Mouse (Mus musculus) embryo, embryonic 11.5 days (tissue): Measurements from ENCODE around the gene Psmd14.

Source experiments
- DNase-seq: peaks from one replicate; pipeline ENCODE4 v3.0.0-alpha.2; 2012; ENCODE audit warnings: low read depth, low spot score

Psmd14 gene

DNA sequence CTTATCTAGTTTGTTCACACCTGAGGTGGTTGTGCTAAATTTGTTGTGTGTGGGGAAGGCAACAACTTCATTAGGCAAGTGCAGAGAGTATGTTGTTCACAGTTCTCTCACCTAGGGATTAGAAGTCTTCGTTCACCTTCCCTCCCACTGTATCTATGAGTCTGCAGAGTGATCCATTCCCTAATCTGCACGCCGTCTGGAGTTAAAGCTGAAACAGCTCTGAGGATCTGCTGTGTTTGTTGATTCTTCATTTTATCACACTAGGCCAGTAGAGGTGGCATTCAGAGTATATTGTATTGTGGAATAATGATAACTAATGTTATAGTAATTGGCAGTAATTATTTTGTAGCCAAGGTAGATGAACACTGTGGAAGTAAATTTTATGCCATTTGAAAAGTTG is 48.5 kb downstream of the Psmd14 start:
- no peak for DNase-seq

DNA sequence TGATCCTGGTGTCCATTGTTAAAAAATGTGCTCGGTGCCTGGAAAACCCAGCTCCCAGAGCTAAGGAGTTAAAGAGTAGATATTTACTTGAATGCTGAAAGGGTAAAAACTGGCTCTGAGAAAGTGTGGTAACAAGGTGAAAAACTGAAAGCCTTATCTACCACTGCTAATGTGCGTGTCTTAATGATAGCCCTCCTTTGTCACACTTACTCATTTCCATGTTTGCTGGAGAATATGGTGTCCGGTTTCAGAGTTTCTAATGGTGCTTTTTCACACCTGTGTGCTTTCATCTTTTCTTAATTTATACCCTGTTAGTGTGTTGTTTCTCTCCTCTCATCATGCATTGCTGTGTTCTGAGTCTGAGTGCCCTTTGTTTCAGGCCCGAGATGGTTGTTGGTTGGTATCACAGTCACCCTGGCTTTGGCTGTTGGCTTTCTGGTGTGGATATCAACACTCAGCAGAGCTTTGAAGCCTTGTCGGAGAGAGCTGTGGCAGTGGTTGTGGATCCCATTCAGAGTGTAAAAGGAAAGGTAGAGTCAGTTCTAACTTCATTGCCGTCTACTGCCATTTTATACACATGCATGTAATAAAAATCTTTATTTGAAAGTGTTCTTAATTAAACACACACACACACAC is 53.1 kb downstream of the Psmd14 start:
- DNase-seq, result no peak

DNA sequence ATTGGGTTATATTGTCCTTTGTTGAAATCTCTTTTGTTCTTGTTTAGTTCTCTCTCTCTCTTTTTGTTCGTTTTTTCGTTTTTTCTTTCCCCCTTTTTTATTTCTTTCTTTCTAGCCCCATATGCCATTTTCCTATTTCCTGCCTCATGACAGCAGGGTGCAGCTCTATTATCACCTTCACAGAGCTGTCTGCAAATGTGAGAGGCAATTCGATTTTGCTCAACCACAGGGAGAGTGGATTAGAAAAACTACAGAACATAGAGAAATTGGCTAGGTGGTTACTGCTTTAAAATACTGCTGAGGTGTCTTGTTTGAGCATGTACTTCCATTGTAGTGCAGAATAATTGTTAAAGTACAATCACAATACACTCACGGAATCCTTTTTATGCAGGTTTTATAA is 54.0 kb downstream of the Psmd14 start:
- DNase-seq, result no peak

DNA sequence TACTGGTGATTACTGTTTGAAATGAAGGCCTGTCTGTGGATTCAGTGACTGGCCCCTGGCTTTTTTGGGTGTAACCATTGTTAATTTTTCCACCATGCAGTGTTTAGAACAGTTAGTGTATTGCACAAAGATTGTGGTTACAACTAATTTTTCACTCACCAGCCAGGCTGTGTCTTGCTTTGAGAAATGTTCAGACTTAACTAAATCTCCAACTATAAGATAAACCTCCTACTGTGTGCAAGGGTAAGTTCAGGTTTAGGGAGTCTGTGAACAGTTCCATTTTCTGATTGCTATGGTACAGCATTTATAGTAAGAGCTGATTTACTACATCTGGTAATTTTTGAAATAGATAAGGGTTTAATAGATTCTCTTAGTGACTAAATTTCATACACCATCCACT is 69.3 kb downstream of the Psmd14 start:
- DNase-seq, result no peak

DNA sequence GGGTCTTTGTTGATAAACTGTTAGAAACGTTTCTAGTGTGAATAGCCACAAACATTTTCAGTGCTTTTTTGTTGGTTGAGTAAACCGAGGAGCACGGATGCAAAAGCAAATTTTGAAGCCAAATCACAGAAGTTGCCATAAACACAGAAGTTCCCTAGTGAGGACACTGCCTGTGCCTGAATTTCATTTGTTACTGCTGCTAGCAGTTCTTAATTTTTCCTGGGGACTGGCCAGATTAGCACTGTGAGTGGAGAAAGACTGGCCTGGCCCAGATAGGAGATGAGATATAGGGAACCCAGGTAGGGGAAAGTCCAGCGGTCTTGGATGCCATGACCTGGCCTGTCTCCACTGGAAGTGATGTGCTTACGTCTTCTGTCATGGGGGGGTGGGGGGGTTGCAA is 83.5 kb downstream of the Psmd14 start:
- no peak for DNase-seq

DNA sequence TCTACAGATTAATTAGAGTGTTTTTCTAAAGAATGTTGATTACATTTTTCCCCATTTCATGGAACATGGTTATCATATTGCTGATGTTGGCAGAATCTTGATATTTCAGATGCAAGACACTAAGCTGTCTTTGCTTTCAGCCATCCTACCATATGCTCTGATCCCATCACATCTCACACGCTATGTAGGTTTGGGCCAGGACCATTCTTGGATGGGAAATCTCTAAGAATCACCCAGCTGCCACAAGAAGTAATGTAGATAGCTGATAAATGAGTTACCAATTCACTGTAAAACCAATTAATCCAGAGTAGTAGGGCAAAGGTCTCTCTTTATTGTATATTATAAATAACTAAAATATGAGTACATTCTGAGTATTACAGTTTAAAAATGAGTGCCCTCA is 86.6 kb downstream of the Psmd14 start:
- DNase-seq, result no peak

DNA sequence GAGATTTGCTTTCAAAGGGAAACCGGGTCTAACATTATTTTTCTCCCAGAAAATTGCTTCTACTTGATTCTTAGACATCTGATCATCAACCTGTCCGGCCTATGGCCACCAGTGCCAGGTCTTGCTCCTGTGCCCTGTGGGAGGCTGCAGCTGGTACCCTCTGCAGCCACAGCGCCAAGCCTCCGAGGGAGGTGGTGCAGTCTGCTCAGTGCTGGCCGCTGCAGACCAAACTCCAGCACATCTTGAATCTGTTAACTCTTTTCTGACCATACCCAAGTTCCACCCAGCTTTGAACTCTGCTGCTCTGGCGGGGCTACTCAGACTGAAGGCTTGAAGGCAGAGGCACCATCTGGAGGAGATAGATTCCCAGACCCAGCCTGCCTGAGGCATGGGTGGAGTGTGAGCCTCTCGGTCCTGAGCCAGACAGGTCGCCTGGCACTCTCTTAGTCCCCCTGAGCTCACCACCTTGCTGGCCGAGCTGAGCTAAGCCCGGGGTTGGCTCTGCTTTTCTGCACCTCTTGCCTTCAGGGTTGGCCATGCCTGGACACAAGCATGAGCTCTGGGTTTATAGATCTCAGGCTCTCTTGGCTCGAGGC is 91.3 kb downstream of the Psmd14 start, which contains the start of gene Tbr1:
TSS of gene Tbr1 (plus strand) at position 275 of the 596 bp plus-strand sequence.
- no peak for DNase-seq

DNA sequence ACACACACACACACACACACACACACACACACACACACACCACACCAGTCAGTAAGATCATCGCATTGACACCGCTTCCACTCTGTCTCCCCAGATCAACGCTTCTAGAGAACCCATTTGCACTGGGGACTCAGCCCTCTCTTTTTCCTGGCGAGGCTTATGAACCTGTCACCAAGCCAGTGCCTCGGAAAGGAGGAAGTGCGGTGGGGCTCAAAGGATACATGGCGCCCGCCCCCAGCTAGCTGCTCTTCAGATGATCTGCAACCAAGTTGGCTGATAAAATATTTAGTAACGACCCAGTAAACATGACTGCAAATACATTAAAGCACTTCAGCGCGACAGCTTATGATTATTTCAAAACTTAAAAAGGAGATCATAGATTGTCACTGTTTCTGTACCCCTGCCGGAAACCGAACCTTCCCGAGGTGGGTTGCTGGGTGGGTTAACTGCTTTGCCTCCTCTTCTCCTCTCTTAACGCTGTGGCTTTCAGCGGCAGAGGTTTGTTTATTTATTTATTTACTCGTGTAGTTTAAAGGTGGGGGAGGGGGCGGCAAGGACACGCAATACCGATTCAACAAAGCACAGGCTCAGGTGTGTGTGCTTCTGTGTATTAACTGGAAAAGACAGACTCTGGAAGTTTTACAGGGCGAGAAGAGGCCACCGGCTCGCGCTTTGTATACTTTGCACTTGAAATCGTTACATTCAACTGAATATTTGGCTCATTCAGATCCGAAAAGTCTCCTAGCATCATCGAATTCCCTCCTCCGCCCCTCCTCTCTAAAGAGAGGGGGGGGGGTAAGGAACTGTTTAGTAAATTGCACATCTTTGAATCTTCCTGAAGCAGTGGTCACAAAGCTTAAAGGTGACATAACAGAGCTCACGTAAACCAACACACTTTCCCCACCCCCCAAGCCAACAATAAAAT is 92.2 kb downstream of the Psmd14 start:
- DNase-seq, result no peak

DNA sequence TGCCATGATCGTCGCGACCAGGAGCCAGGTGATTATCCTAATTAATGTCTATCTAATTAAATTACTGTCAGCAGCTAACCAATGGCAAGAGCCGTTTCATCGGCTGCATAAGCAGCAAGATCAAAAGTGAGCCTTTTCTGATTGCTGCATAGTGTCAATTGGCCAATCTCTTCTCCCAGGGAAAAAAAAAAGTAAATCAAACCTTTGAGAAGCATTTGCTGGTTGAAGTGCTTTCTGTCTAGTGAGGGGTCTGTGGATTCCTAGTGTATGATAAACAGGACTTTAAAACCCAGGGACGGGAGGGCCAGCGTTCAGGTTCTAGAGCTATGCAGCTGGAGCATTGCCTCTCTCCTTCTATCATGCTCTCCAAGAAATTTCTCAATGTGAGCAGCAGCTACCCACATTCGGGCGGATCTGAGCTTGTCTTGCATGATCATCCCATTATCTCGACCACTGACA is 92.9 kb downstream of the Psmd14 start:
- no peak for DNase-seq

DNA sequence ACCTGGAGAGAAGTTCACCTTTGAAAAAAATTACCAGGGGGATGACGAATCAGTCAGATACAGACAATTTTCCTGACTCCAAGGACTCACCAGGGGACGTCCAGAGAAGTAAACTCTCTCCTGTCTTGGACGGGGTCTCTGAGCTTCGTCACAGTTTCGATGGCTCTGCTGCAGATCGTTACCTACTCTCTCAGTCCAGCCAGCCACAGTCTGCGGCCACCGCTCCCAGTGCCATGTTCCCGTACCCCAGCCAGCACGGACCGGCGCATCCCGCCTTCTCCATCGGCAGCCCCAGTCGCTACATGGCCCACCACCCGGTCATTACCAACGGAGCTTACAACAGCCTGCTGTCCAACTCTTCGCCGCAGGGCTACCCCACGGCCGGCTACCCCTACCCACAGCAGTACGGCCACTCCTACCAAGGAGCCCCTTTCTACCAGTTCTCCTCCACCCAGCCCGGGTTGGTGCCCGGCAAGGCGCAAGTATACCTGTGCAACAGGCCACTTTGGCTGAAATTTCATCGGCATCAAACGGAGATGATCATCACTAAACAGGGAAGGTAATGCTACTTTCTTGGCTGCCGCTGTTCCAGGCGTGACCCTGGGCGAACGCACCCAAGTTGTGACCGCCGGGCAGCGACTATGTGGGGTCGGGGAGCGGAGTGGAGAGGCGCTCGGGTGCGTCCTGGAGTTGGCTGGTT is 93.5 kb downstream of the Psmd14 start:
- no peak for DNase-seq

DNA sequence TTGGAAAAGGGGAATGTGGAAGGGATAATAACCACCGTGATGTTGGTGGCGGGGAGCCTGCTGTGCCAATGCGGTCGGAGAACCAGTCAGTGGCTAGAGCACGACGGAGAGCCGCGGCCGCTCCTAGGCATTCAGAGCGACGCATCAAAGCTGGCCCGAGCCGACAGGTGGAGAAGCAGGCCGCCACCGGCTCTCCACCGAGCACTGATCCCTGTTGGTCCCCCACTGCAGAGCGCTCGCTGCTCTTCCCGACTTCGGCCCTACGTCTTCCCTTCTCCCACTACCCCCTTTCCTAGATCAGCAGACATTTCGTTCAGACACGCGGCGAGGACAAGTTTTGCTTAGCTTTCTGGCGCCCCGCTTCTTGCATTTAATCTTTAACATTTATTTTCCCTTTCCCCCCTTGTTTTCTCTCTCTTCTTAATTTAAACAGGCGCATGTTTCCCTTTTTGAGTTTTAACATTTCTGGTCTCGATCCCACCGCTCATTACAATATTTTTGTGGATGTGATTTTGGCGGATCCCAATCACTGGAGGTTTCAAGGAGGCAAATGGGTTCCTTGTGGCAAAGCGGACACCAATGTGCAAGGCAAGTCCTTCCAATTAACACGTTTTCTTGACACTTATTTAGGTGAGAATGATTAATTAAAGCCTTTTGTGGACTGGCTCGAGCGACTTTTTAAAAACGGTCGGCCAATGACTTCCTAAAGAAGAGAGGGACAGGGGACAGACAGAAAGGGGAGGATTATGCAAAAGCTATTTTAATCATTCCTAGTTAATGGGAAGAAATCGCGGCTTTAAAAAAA is 94.2 kb downstream of the Psmd14 start:
- DNase-seq, result no peak

DNA sequence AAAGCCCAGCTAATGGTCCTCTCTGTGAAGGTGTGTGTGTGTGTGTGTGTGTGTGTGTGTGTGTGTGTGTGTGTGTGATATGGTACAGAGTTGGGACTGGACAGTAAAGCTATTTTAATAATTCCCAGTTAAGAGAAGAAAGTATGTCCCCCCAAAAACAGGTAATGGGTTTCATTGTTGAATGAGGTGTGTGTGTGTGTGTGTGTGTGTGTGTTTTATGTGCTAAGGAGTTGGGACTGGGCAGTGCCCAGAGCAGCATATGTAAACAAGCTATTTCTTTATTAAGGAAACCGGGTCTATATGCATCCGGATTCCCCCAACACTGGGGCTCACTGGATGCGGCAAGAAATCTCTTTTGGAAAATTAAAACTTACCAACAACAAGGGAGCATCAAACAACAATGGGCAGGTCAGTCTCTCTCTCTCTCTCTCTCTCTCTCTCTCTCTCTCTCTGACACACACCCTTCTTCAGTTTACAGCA is 94.9 kb downstream of the Psmd14 start:
- DNase-seq, result no peak

DNA sequence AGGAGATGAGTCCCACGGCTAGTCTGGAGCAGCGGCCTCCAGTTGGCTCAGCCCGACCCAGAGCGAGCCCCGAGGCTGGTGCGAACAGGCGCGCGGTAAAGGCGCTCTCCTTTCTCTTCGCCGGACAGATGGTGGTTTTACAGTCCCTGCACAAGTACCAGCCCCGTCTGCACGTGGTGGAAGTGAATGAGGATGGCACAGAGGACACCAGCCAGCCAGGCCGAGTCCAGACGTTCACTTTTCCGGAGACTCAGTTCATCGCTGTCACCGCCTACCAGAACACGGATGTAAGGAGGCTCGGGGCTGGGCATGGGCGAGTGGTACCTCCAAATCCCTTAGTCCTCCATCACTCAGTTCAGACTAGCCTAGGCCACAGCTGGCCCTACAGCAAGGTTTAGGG is 95.7 kb downstream of the Psmd14 start:
- DNase-seq, result no peak

DNA sequence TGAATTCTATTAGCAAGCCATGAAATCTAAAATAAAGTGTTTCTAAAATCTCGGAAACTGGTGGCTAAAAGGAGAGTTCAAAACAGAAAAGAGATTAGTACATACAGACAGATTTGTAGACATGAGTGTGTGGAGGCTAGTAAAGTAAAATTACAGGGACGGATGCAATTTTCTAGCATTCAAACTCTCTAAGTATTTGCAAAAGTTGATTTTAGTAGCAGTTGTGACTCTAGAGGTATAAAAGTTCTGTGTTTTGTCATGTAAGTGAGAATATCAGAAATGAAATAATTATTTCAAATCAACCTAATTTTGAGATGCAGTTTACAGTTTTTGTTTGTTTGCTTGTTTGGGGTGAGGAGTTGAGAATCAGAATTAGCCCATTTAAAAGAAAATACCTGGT is 96.3 kb downstream of the Psmd14 start:
- DNase-seq, result no peak

DNA sequence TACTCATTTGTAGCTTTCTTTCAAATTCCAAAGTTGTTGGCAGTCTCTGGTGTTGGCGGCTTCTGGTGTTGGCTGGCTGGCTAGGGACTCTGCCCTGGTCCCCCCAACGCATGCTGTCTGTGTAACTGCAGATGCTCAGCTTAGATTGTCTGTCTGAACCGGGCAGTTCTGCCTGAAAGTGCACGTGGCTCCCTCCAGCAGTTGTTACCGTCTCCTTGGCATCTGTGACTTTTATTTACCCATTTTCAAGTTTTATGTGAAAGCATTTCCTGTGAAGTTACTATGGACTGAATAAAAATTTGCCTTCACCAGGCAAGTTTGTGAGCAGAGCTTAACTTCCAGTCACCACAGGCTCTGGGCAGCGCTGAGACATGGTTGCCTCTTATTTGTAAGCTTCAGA is 97.3 kb downstream of the Psmd14 start:
- no peak for DNase-seq

DNA sequence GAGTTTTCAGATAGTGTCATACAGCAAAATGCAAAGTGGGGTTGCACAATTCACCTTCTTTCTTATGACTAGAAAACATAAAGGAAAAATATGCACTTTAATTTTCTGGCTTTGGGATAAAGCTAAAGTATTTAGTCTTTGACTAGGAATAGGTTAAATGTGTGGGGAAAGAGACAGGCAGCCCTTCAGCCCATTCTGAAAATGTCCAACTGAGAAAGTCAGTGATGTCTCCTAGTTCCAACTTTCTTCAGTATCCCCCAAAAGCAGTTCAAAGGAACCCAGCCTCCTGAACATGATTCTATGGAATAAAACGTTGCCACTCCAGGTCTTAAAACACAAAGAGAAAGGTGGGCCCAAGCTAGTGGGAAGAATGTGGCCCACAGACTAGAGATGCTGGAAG is 97.9 kb downstream of the Psmd14 start:
- no peak for DNase-seq

DNA sequence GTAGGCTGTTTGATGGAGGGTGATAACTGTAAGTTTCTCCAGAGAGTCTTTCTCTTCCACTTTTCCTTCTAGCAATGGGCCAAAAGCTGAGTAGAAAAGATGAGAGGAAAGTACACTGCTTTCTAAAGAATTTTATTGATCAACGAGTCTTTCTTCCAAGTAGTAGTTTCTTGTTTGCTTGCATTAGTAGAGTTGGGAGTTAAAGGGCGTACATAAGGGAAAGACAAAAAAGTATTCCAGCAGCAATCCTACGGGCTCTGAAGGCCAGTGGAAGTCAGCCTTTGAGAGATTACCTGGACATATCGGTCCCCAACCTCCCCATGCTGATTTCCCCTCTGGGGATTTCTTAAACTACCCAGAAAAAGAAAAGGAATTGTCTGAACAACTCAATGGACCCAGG is 99.3 kb downstream of the Psmd14 start:
- DNase-seq, result no peak

DNA sequence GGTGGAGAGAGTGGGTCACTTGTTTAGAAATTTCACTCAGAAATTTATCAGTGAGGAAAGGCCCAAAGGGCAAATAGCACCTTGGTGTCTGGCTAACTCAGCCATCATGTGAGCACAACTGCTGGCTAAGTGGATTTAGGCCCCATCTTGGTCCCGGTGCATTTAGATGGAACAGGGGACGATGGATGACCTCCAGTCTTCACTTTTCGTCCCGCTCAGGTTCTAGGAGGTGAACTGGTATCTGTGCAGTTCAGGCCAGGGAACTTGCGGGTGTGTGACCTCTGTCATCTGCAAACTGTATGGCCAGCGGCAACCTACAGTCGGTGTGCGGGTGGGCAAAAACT is 99.6 kb downstream of the Psmd14 start:
- DNase-seq, result no peak

DNA sequence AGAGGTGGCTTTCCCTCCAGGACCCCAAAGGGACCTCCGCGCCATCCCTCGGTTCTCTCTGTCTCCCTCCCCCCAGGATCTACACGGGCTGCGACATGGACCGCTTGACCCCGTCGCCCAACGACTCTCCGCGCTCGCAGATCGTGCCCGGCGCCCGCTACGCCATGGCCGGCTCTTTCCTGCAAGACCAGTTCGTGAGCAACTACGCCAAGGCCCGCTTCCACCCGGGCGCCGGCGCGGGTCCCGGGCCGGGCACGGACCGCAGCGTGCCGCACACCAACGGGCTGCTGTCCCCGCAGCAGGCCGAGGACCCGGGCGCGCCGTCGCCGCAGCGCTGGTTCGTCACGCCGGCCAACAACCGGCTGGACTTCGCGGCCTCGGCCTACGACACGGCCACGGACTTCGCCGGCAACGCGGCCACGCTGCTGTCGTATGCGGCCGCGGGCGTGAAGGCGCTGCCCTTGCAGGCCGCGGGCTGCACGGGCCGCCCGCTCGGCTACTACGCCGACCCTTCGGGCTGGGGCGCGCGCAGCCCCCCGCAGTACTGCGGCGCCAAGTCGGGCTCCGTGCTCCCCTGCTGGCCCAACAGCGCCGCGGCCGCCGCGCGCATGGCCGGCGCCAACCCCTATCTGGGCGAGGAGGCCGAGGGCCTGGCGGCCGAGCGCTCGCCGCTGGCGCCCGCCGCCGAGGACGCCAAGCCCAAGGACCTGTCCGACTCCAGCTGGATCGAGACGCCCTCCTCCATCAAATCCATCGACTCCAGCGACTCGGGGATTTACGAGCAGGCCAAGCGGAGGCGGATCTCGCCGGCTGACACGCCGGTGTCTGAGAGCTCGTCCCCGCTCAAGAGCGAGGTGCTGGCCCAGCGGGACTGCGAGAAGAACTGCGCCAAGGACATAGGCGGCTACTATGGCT is 100.3 kb downstream of the Psmd14 start:
- DNase-seq, result no peak

DNA sequence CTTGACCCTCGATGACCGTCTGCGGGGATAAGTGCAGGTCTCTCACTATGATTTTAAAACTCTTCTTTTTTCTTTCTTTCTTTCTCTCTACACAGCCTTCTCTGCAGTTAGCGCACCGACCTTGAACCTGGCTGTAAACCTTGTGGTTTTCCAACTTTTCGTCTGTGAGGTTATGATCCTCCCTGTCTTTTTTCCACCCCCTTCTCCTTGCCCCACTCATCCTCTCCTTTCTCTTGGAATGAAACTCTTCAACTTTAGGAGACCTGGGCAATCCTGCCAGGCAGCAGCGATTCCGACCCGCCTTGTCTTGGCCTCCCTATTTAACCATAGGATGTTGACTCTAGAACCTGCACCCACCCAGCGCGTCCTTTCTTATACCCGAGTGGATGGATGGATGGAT is 101.0 kb downstream of the Psmd14 start:
- DNase-seq, result no peak
